Mouse (Mus musculus) macrophage (primary cell): ENCODE results near the gene Scgb2b19. TPM values are rescaled to one million over a fixed set of nuclear protein-coding genes. Genes with fewer than 3 reads are reported as not detected.
"Not testable (repeated sequence)": the region's sequence is repeated elsewhere in the genome, so short reads cannot be mapped to it uniquely, and the experiment has no call there.

Experiments used
- H3K27ac ChIP-seq: fragments of 350-480 bp; formaldehyde crosslinking; 2 replicates; pipeline ENCODE4 v1.9.0; 2021
- H3K36me3 ChIP-seq: fragments of 350-480 bp; formaldehyde crosslinking; 2 replicates; pipeline ENCODE4 v1.9.0; 2021; ENCODE audit errors: inconsistent target
- H3K4me3 ChIP-seq: fragments of 350-480 bp; formaldehyde crosslinking; 2 replicates; pipeline ENCODE4 v1.9.0; 2021; ENCODE audit errors: inconsistent target
- H3K79me2 ChIP-seq: fragments of 350-480 bp; formaldehyde crosslinking; 2 replicates; pipeline ENCODE4 v1.9.0; 2021; ENCODE audit errors: inconsistent target
- WGBS: methylation state at CpG from one replicate; pipeline ENCODE4 v1.1.7; 2026; ENCODE audit warnings: inconsistent platforms; ENCODE audit not compliant: missing documents; 5-methylcytosine and 5-hydroxymethylcytosine counted together
- polyA plus RNA-seq: library from polyadenylated mRNA; stranded (reverse); fragments of 250-400 nt; gene quantifications from 3 replicates; pipeline ENCODE4 v1.2.4, GENCODE M21; 2018; ENCODE audit warnings: inconsistent platforms
- total RNA-seq, 78 experiments: library from RNA; depleted of rRNA; stranded (reverse); fragments of 250-400 nt; gene quantifications; 1 replicate in 9 of 78; 2 replicates in 24 of 78; 3 replicates in 43 of 78; 4 replicates in 2 of 78; pipeline ENCODE4 v1.2.4; 2018; ENCODE audit warnings: inconsistent platforms in 56 of 78

Scgb2b19 gene
- not detected for total RNA-seq (2018; cell fraction: chromatin; rRNA removed)
- total RNA-seq (2018; cell fraction: cytosol; rRNA removed), result not detected
- not detected for total RNA-seq (2018; cell fraction: nucleus; rRNA removed)
- polyA plus RNA-seq, result not detected in 3 replicates

GRCm38 (mm10) chr7:33280238-33280637, at the start of gene Scgb2b19:
Gene Scgb2b19 (minus strand): TSS chr7:33280338.
- H3K36me3 ChIP-seq, H3K27ac ChIP-seq, H3K79me2 ChIP-seq, H3K4me3 ChIP-seq: not testable (repeated sequence)

GRCm38 (mm10) chr7:33286991-33287390, 6.9 kb upstream of the Scgb2b19 start, which contains the start of gene Scgb1b19:
Gene Scgb1b19 (plus strand): TSS chr7:33287291.
- not testable (repeated sequence) for H3K27ac ChIP-seq, H3K36me3 ChIP-seq, H3K79me2 ChIP-seq, H3K4me3 ChIP-seq
- no CpG with 5 or more reads among the region's 3 CpGs for WGBS

Other genes starting within 250 kb of the Scgb2b19 start
- gene Scgb2b17, start 223.8 kb downstream of the Scgb2b19 start, polyA plus RNA-seq, result not detected in 3 replicates
- not detected in 3 replicates for gene Scgb1b17, start 216.9 kb downstream of the Scgb2b19 start, polyA plus RNA-seq
- not detected in 3 replicates for gene Scgb2b18, start 106.5 kb downstream of the Scgb2b19 start, polyA plus RNA-seq
- gene Scgb1b18, start 94.8 kb downstream of the Scgb2b19 start, polyA plus RNA-seq, result not detected in 3 replicates
- not detected in 3 replicates for gene Scgb1b19, start 7.0 kb upstream of the Scgb2b19 start, polyA plus RNA-seq
- not detected in 3 replicates for gene Scgb2b20, start 86.0 kb upstream of the Scgb2b19 start, polyA plus RNA-seq
- gene Scgb1b20, start 92.9 kb upstream of the Scgb2b19 start, polyA plus RNA-seq, result not detected in 3 replicates
- not detected in 3 replicates for gene Scgb2b21, start 240.1 kb upstream of the Scgb2b19 start, polyA plus RNA-seq